Comparison of ENCODE assay signal across 1 mouse cellular context in genomic region chr13:86046254-86046951, GRCm38 (mm10).
A peak's percentile ranks its signal among the peaks of the same experiment; 100 is the strongest.
TF ChIP-seq lines count a peak whose summit lies in the region.

Gene Cox7c, minus strand, starts transcription at chr13:86046904.

TF ChIP-seq in CH12.LX, 34 proteins besides CTCF, POLR2A, EP300 and RAD21 (continued from another document):
- TF ChIP-seq PAX5 (IDR thresholded peaks at IDR 0.05; ENCODE audit: low read length) (no peak), USF2 (conservative IDR thresholded peaks at IDR 0.05; ENCODE audit: low read depth, low read length) (no peak), UBTF (IDR thresholded peaks at IDR 0.05; ENCODE audit: low read depth, low read length) (peak; percentile 63; the same call in 1 of the 2 replicates), HCFC1 (IDR thresholded peaks at IDR 0.05; ENCODE audit: low read depth, low read length) (peak; percentile 93), NRF1 (IDR thresholded peaks at IDR 0.05; ENCODE audit: low read depth, low read length) (peak; percentile 64), ZC3H11A (IDR thresholded peaks at IDR 0.05; ENCODE audit: low read depth, low read length) (no peak), POLR2AphosphoS2 (IDR thresholded peaks at IDR 0.05; ENCODE audit: low read depth, low read length) (peak; percentile 89; the same call in 1 of the 2 replicates), ETS1 (conservative IDR thresholded peaks at IDR 0.05; ENCODE audit: low read depth, low read length) (no peak), MAX (IDR thresholded peaks at IDR 0.05; ENCODE audit: low read length) (0 out of 2 replicates have a peak, but pooled peaks have one; percentile 27), MXI1 (IDR thresholded peaks at IDR 0.05; ENCODE audit: low read depth, low read length) (no peak; the same call in 1 of the 2 replicates), CHD1 (IDR thresholded peaks at IDR 0.05; ENCODE audit: low read depth, low read length) (no peak)
TF ChIP-seq in CH12.LX: peak in this region for 17.
